Mouse (Mus musculus) MEL (cell line): ENCODE results near the gene Tatdn3.

ENCODE experiments used
- CHD2 ChIP-seq: IDR thresholded peaks from 2 replicates; pipeline ENCODE4 v1.6.1; 2011; ENCODE audit warnings: low read length, improper control_type of control experiment
- CTCF ChIP-seq, 3 experiments: IDR thresholded peaks in 2 of 3; conservative IDR thresholded peaks in 1 of 3; 2 replicates each; pipeline ENCODE4 v1.5.1; 2011 to 2012; ENCODE audit warnings: low read length in 3 of 3, low read depth in 2 of 3, mild to moderate bottlenecking in 2 of 3, improper control_type of control experiment in 1 of 3, inconsistent platforms in 1 of 3, mixed read lengths in 1 of 3, moderate library complexity in 1 of 3; ENCODE audit not compliant: control insufficient read depth in 1 of 3, insufficient read depth in 1 of 3, poor library complexity in 1 of 3, severe bottlenecking in 1 of 3
- EP300 ChIP-seq, 2 experiments: IDR thresholded peaks; 2 replicates each; pipeline ENCODE4 v1.6.1; 2011; ENCODE audit warnings: improper control_type of control experiment in 2 of 2, low read length in 2 of 2, low read depth in 1 of 2, mild to moderate bottlenecking in 1 of 2
- MAX ChIP-seq: IDR thresholded peaks from 2 replicates; pipeline ENCODE4 v1.6.1; 2011; ENCODE audit warnings: low read length, improper control_type of control experiment
- MXI1 ChIP-seq: IDR thresholded peaks from 2 replicates; pipeline ENCODE4 v1.6.1; 2011; ENCODE audit warnings: mild to moderate bottlenecking, low read depth, low read length, improper control_type of control experiment
- POLR2A ChIP-seq, 2 experiments: IDR thresholded peaks; 2 replicates each; pipeline ENCODE4 v1.6.1; 2011 to 2012; ENCODE audit warnings: low read length in 2 of 2, mild to moderate bottlenecking in 2 of 2, control low read depth in 1 of 2, improper control_type of control experiment in 1 of 2, low read depth in 1 of 2, moderate library complexity in 1 of 2; ENCODE audit not compliant: control insufficient read depth in 1 of 2, insufficient read depth in 1 of 2, poor library complexity in 1 of 2
- USF1 ChIP-seq: IDR thresholded peaks from 2 replicates; pipeline ENCODE4 v1.6.1; 2014; ENCODE audit warnings: low read depth, mild to moderate bottlenecking, inconsistent platforms, low read length, improper control_type of control experiment, moderate library complexity

DNA sequence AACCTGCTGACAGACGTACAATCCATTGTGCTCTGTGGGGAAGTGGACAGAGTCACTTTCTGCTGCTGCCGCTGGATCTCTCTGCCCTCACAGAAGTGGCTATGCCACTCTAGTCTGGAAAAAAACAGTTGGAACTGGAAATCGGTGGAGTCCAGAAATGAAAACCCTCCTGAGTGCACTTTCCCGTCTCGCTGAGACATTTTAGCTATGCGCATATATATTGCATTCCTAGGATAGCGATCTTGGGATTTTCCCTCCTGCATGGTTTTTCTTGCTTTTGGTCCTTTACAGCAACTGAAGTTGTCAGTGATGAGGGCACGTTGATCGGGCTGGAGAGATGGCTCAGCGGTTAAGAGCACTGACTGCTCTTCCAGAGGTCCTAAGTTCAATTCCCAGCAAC, 32.5 kb downstream of the Tatdn3 start:
- TF ChIP-seq CTCF (IDR thresholded peaks at IDR 0.05 in 2 of 3, conservative IDR thresholded peaks at IDR 0.05 in 1 of 3; ENCODE audit: control insufficient read depth in 1 of 3, insufficient read depth in 1 of 3, low read depth in 2 of 3, low read length in 3 of 3, poor library complexity in 1 of 3, severe bottlenecking in 1 of 3) (no peak), CHD2 (no peak), USF1 (no peak), MXI1 (no peak), MAX (no peak), EP300 (IDR thresholded peaks at IDR 0.05; ENCODE audit: low read depth in 1 of 2, low read length in 2 of 2) (no peak), POLR2A (IDR thresholded peaks at IDR 0.05; ENCODE audit: control insufficient read depth in 1 of 2, insufficient read depth in 1 of 2, low read depth in 1 of 2, low read length in 2 of 2, poor library complexity in 1 of 2) (no peak)
